Mouse (Mus musculus): Measurements from ENCODE around the gene Rnf169. TPM values are rescaled to one million over a fixed set of nuclear protein-coding genes. Genes with fewer than 3 reads are reported as not detected.
"Not testable (repeated sequence)": the region's sequence is repeated elsewhere in the genome, so short reads cannot be mapped to it uniquely, and the experiment has no call there.

Rnf169 gene
- polyA plus RNA-seq, 2 experiments = 1.6 to 2.2 TPM

- H3K27ac ChIP-seq = no peak overlapping the region
- no peak overlapping the region for H3K4me3 ChIP-seq (ENCODE audit: insufficient read depth in 1 of 2, low read depth in 2 of 2, low read length in 2 of 2)
- no peak overlapping the region for H3K4me2 ChIP-seq (ENCODE audit: low read depth)
- 75% methylated on average over 6 of the region's 6 CpGs for WGBS (ENCODE audit: insufficient replicate concordance)
- no peaks in the 10 kb centered on the region for H3K4me1 ChIP-seq (replicated peaks; ENCODE audit: control insufficient read depth in 2 of 2, insufficient read depth in 2 of 2, low read length in 1 of 2)
- no peaks in the 10 kb centered on the region for H3K27me3 ChIP-seq (ENCODE audit: control insufficient read depth, insufficient read depth, low read length)
- ATAC-seq (ENCODE audit: insufficient read depth) = no peak
- no peaks in the 10 kb centered on the region for H3K36me3 ChIP-seq (replicated peaks; ENCODE audit: control insufficient read depth, insufficient read depth, low read depth)
- DNase-seq (ENCODE audit: low read depth in 3 of 3, low spot score in 3 of 3) = no peak
- no peak overlapping the region for H3K9ac ChIP-seq (replicated peaks)
- H3K9me3 ChIP-seq (ENCODE audit: control insufficient read depth, low read length) = no peaks in the 10 kb centered on the region
- no peak for TF ChIP-seq EP300 (IDR thresholded peaks at IDR 0.05; ENCODE audit: low read depth)
- TF ChIP-seq CTCF (IDR thresholded peaks at IDR 0.05; ENCODE audit: low read depth) = no peak
Observed at GRCm38 (mm10) chr7:99953442-99954098, 26.7 kb downstream of the Rnf169 start.

- Histone ChIP-seq H3K9ac (replicated peaks) (no peak overlapping the region), H3K9me3 (ENCODE audit: control insufficient read depth, low read length) (no peaks in the 10 kb centered on the region), H3K27ac (no peak overlapping the region), H3K4me2 (ENCODE audit: low read depth) (no peak overlapping the region), H3K27me3 (ENCODE audit: control insufficient read depth, insufficient read depth, low read length) (no peaks in the 10 kb centered on the region), H3K4me3 (ENCODE audit: insufficient read depth in 1 of 2, low read depth in 2 of 2, low read length in 2 of 2) (no peak overlapping the region), H3K4me1 (replicated peaks; ENCODE audit: control insufficient read depth in 2 of 2, insufficient read depth in 2 of 2, low read length in 1 of 2) (no peaks in the 10 kb centered on the region), H3K36me3 (replicated peaks; ENCODE audit: control insufficient read depth, insufficient read depth, low read depth) (peaks cover 4% of the 10 kb centered on the region; the same call in 1 of the 2 replicates)
- no peak for DNase-seq (ENCODE audit: low read depth in 3 of 3, low spot score in 3 of 3)
- no peak for ATAC-seq (ENCODE audit: insufficient read depth)
- TF ChIP-seq EP300 (IDR thresholded peaks at IDR 0.05; ENCODE audit: low read depth) (no peak), CTCF (IDR thresholded peaks at IDR 0.05; ENCODE audit: low read depth) (no peak)
- 71% methylated on average over 9 of the region's 9 CpGs for WGBS (ENCODE audit: insufficient replicate concordance)
Observed at GRCm38 (mm10) chr7:99947329-99947728, 32.9 kb downstream of the Rnf169 start.

GRCm38 (mm10) chr7:99946356-99946755 lies 33.9 kb downstream of the Rnf169 start:
- DNase-seq (ENCODE audit: low read depth in 3 of 3, low spot score in 3 of 3) (no peak), ATAC-seq (ENCODE audit: insufficient read depth) (no peak)
- TF ChIP-seq EP300 (IDR thresholded peaks at IDR 0.05; ENCODE audit: low read depth) (no peak), CTCF (IDR thresholded peaks at IDR 0.05; ENCODE audit: low read depth) (no peak)
- WGBS (ENCODE audit: insufficient replicate concordance) = 42% methylated on average over 4 of the region's 4 CpGs
- no peak overlapping the region for H3K4me2 ChIP-seq (ENCODE audit: low read depth)
- no peaks in the 10 kb centered on the region for H3K27me3 ChIP-seq (ENCODE audit: control insufficient read depth, insufficient read depth, low read length)
- H3K9ac ChIP-seq (replicated peaks) = no peak overlapping the region
- no peaks in the 10 kb centered on the region for H3K4me1 ChIP-seq (replicated peaks; ENCODE audit: control insufficient read depth in 2 of 2, insufficient read depth in 2 of 2, low read length in 1 of 2)
- no peaks in the 10 kb centered on the region for H3K9me3 ChIP-seq (ENCODE audit: control insufficient read depth, low read length)
- H3K27ac ChIP-seq = no peak overlapping the region
- H3K4me3 ChIP-seq (ENCODE audit: insufficient read depth in 1 of 2, low read depth in 2 of 2, low read length in 2 of 2) = no peak overlapping the region
- H3K36me3 ChIP-seq (replicated peaks; ENCODE audit: control insufficient read depth, insufficient read depth, low read depth) = peaks cover 4% of the 10 kb centered on the region; the same call in 1 of the 2 replicates

GRCm38 (mm10) chr7:99945939-99946338 lies 34.3 kb downstream of the Rnf169 start:
- no peaks in the 10 kb centered on the region for H3K27me3 ChIP-seq (ENCODE audit: control insufficient read depth, insufficient read depth, low read length)
- H3K9me3 ChIP-seq (ENCODE audit: control insufficient read depth, low read length) = no peaks in the 10 kb centered on the region
- H3K36me3 ChIP-seq (replicated peaks; ENCODE audit: control insufficient read depth, insufficient read depth, low read depth) = peaks cover 4% of the 10 kb centered on the region; the same call in 1 of the 2 replicates
- H3K4me3 ChIP-seq (ENCODE audit: insufficient read depth in 1 of 2, low read depth in 2 of 2, low read length in 2 of 2) = no peak overlapping the region
- H3K4me2 ChIP-seq (ENCODE audit: low read depth) = no peak overlapping the region
- no peak for ATAC-seq (ENCODE audit: insufficient read depth)
- no peak for TF ChIP-seq EP300 (IDR thresholded peaks at IDR 0.05; ENCODE audit: low read depth)
- no peak for TF ChIP-seq CTCF (IDR thresholded peaks at IDR 0.05; ENCODE audit: low read depth)
- no peak overlapping the region for H3K9ac ChIP-seq (replicated peaks)
- 74% methylated on average over 3 of the region's 3 CpGs for WGBS (ENCODE audit: insufficient replicate concordance)
- H3K27ac ChIP-seq = no peak overlapping the region
- DNase-seq (ENCODE audit: low read depth in 3 of 3, low spot score in 3 of 3) = no peak
- no peaks in the 10 kb centered on the region for H3K4me1 ChIP-seq (replicated peaks; ENCODE audit: control insufficient read depth in 2 of 2, insufficient read depth in 2 of 2, low read length in 1 of 2)

- not testable (repeated sequence) for H3K36me3 ChIP-seq (replicated peaks; ENCODE audit: control insufficient read depth, insufficient read depth, low read depth); H3K27ac ChIP-seq; H3K27me3 ChIP-seq (ENCODE audit: control insufficient read depth, insufficient read depth, low read length); ATAC-seq (ENCODE audit: insufficient read depth); DNase-seq (ENCODE audit: low read depth in 3 of 3, low spot score in 3 of 3); H3K4me3 ChIP-seq (ENCODE audit: insufficient read depth in 1 of 2, low read depth in 2 of 2, low read length in 2 of 2); H3K4me2 ChIP-seq (ENCODE audit: low read depth); H3K9ac ChIP-seq (replicated peaks); H3K9me3 ChIP-seq (ENCODE audit: control insufficient read depth, low read length); H3K4me1 ChIP-seq (replicated peaks; ENCODE audit: control insufficient read depth in 2 of 2, insufficient read depth in 2 of 2, low read length in 1 of 2)
- 85% methylated on average over 22 of the region's 22 CpGs for WGBS (ENCODE audit: insufficient replicate concordance)
Observed at GRCm38 (mm10) chr7:99945012-99945411, 35.2 kb downstream of the Rnf169 start.
